Mouse (Mus musculus) heart, adult 2 months (tissue): ENCODE measurements at regions not wholly inside any gene's neighbourhood (a gene's known extent, or its start where the extent isn't known, plus 50 kb on each side); places are given as distances from the start of the nearest gene placed in this dataset.

Experiments used
- EP300 ChIP-seq: fragments of 200-500 bp; IDR thresholded peaks from 2 replicates; pipeline ENCODE4 v1.6.1; 2011; ENCODE audit warnings: low read depth, low read length, control low read depth; ENCODE audit not compliant: insufficient read depth
- POLR2A ChIP-seq: fragments of 200-500 bp; IDR thresholded peaks from 2 replicates; pipeline ENCODE4 v1.6.1; 2011; ENCODE audit warnings: mild to moderate bottlenecking, low read depth, low read length, control low read depth; ENCODE audit not compliant: insufficient read depth

DNA sequence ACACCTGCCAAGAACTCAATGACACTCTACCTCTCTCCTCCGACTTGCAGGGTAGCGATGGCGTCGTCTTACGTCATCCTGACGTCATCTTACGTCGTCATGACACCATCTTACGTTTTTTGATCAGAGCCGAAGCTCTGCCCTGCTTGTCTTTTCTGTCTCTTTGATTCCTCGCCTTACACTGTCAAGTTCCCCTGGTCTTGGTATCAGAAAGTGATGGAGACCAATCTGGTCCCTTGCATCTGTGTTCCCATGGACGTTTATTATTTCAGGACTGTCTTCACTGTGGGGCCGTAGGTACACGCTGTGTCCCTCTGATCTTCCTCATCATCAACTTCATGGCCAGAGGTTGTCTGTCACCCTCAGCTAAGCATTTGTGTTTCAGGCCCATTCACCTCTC lies 82.8 kb downstream of the 1700020N01Rik start:
- TF ChIP-seq POLR2A: no peak
- TF ChIP-seq EP300: no peak
